Mouse (Mus musculus): ENCODE results near the gene Gpr180. TPM values are rescaled to one million over a fixed set of nuclear protein-coding genes. Genes with fewer than 3 reads are reported as not detected.

Gene Gpr180
- 3.7 TPM for polyA plus RNA-seq (2014; fragmentation: Illumina TruSeq; extraction: RNeasy Lipid Tissue Mini Kit (QIAGEN cat#74804); ENCODE audit: low read depth, low replicate concordance)

DNA sequence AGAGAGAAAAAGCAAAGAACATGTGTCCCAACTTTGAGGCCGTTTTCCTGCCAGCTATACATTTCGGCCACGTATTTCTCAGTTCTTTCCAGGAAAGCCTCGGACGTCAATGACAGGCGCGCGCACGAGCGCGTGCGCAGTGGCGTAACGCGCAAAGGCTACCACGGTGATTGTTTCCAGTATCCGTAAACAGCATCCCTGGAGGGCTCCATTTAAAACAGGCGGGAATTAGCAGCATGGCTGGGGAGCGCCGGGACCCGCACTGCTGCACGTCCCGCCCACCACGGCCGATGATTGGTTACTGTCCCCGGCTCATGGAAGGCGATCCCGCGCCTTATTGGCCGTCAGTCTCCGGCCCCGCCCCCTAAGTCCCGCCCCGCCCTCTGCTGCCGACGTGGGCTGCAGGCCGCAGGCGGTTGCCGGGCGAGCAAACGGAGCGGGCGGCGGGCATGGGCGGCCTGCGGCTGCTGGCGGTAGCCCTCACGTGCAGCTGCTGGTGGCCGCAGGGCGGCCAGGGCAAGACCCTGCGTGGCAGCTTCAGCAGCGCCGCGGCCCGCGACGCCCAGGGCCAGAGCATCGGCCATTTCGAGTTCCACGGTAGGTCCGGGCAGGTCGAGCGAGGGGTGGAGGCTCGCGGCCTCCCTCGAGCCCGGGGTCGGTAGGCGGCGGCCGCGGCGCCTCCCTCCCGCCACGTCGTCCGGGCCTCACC lies at the start of gene Gpr180:
TSS of gene Gpr180 (plus strand) at position 415 of the 709 bp plus-strand sequence.

GRCm38 (mm10) chr14:118132642-118132977 lies 4.3 kb upstream of the Gpr180 start, which contains the start of gene Tgds:
Gene Tgds (minus strand): TSS chr14:118132755.

Other genes with a start within 250 kb of the Gpr180 start
- gene Dct, start 84.9 kb upstream of the Gpr180 start, polyA plus RNA-seq (2014; fragmentation: Illumina TruSeq; extraction: RNeasy Lipid Tissue Mini Kit (QIAGEN cat#74804); ENCODE audit: low read depth, low replicate concordance): not detected
- gene Tgds, start 4.4 kb upstream of the Gpr180 start, polyA plus RNA-seq (2014; fragmentation: Illumina TruSeq; extraction: RNeasy Lipid Tissue Mini Kit (QIAGEN cat#74804); ENCODE audit: low read depth, low replicate concordance): 38.2 TPM
- gene Sox21, start 99.9 kb downstream of the Gpr180 start, polyA plus RNA-seq (2014; fragmentation: Illumina TruSeq; extraction: RNeasy Lipid Tissue Mini Kit (QIAGEN cat#74804); ENCODE audit: low read depth, low replicate concordance): not detected
- not detected for gene Gm9376, start 129.8 kb downstream of the Gpr180 start, polyA plus RNA-seq (2014; fragmentation: Illumina TruSeq; extraction: RNeasy Lipid Tissue Mini Kit (QIAGEN cat#74804); ENCODE audit: low read depth, low replicate concordance)

Data from kidney, adult 10 weeks (tissue).